Mouse (Mus musculus) intestine, embryonic 14.5 days (tissue): ENCODE data around the gene Bdkrb2. TPM values are rescaled to one million over a fixed set of nuclear protein-coding genes. Genes with fewer than 3 reads are reported as not detected.
A peak's percentile ranks its signal among the peaks of the same experiment; 100 is the strongest.

ENCODE experiments used
- ATAC-seq: fragments of 200-750 bp; cut with Nextera tagmentation; replicated peaks from 2 replicates; pipeline ENCODE4 v1.8.0; 2017; ENCODE audit warnings: low read depth, moderate number of reproducible peaks, moderate TSS enrichment, moderate library complexity; ENCODE audit not compliant: low FRiP score, low TSS enrichment
- DNase-seq: peaks from one replicate; pipeline ENCODE4 v3.0.0-alpha.2; 2018; ENCODE audit warnings: low spot score
- H3K27ac ChIP-seq: fragments of 300-500 bp; sonication (generic); 2 replicates; pipeline ENCODE4 v1.5.1; 2014; ENCODE audit warnings: low read depth, mild to moderate bottlenecking, control low read depth
- H3K27me3 ChIP-seq: fragments of 300-500 bp; sonication (generic); replicated peaks from 2 replicates; pipeline ENCODE4 v1.6.1; 2014; ENCODE audit warnings: low read length, control low read depth; ENCODE audit not compliant: control insufficient read depth, insufficient read depth
- H3K36me3 ChIP-seq: fragments of 300-500 bp; sonication (generic); 2 replicates; pipeline ENCODE4 v1.6.1; 2014; ENCODE audit warnings: low read length, control low read depth; ENCODE audit not compliant: control insufficient read depth, insufficient read depth
- H3K4me1 ChIP-seq: fragments of 300-500 bp; sonication (generic); replicated peaks from 2 replicates; pipeline ENCODE4 v1.6.1; 2014; ENCODE audit warnings: low read length, control low read depth, mixed read lengths; ENCODE audit not compliant: control insufficient read depth, insufficient read depth
- H3K4me2 ChIP-seq: fragments of 300-500 bp; sonication (generic); 2 replicates; pipeline ENCODE4 v1.6.1; 2014; ENCODE audit warnings: low read length
- H3K4me3 ChIP-seq: fragments of 300-500 bp; sonication (generic); 2 replicates; pipeline ENCODE4 v1.5.1; 2014; ENCODE audit warnings: low read depth, low read length, control low read depth, mixed read lengths
- H3K9ac ChIP-seq: fragments of 300-500 bp; sonication (generic); 2 replicates; pipeline ENCODE4 v1.6.1; 2014; ENCODE audit warnings: mild to moderate bottlenecking, low read length
- H3K9me3 ChIP-seq: fragments of 300-500 bp; sonication (generic); 2 replicates; pipeline ENCODE4 v1.6.1; 2016; ENCODE audit warnings: low read length, control low read depth; ENCODE audit not compliant: control insufficient read depth
- WGBS: fragments of 180-500 bp; shearing (Covaris S2); extraction: QIAGEN DNeasy Blood & Tissue Kit; methylation state at CpG from one replicate; pipeline ENCODE4 v1.1.7; 2014; 5-methylcytosine and 5-hydroxymethylcytosine counted together
- polyA plus RNA-seq: library from polyadenylated mRNA; unstranded; fragments of >200 nt; fragmentation: Nextera tagmentation; extraction: Ambion mirVana; gene quantifications from 2 replicates; pipeline ENCODE4 v1.2.1, GENCODE M21; 2014

Gene Bdkrb2
- 1.0 and 1.3 TPM in 2 replicates for polyA plus RNA-seq

DNA sequence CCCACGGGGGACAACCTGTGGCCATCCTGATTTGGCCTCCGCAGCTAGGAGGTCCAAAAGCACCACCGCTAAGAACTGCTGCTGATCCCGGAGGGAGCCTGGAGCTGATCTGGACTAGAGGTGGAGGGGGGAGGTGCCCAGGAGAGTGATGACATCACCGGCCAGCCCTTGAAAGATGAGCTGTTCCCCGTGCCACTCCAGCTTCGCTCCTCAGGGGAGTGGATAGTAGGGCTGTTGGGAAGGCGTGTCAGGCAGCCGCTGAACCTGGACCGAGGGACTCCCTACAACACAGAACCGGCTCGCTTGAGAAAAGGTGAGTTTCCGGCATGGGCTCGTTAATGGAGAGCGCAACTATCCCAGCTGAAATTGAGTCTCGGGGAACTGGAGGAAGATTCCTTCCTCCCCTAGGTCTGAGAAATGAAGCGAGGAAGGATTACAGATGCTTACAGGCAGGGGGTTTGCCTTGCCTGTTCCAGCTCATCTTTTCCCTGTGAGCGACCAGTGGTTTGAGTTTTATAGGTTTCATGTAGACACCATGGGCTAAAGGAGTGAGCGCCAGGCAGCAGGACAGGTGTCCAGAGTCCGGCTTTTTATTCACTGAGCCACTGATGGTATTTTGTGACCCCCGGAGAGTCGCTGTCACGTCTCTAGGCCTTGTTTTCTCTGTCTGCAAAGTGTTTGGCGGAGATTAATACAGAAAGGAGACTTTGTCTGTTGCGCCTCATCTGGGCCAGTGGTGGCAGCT is at the start of gene Bdkrb2:
Bdkrb2 (plus strand) TSS at position 291 of the 745 bp plus-strand sequence.
- WGBS = 8% methylated on average over 25 of the region's 25 CpGs
- H3K27me3 ChIP-seq = peaks cover 16% of the 10 kb centered on the region; the same call in 1 of the 2 replicates
- peak within 1 kb of the TSS; percentile 31 for H3K9ac ChIP-seq
- DNase-seq (peak; percentile 75), ATAC-seq (peak; percentile 82)
- peak within 1 kb of the TSS; percentile 61 for H3K4me2 ChIP-seq
- peaks cover 12% of the 10 kb centered on the region for H3K4me1 ChIP-seq
- H3K4me3 ChIP-seq = peak within 1 kb of the TSS; percentile 31
- H3K9me3 ChIP-seq = no peaks in the 10 kb centered on the region
- H3K27ac ChIP-seq = no peak within 1 kb of the TSS
- no peaks in the 10 kb centered on the region for H3K36me3 ChIP-seq

DNA sequence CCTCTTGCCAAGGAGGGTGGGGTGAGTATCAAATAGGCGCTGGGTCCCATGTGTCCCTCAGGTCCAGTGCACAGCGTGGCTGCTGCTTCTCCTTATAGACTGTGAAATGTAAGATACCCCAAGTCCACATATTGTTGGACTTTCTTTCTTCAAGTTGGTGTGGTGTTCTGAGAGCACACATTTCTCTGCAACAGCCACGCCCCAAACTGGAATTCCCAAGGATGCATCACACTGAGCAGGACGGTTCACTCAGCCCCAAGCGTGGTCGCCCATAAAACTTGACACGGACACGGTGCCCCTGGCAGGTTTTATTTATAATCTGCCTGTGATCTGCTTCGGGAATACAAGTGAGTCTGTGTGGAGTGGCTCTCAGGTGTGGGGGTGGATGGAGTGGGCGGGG is 48.9 kb upstream of the Bdkrb2 start:
- Histone ChIP-seq H3K27ac (no peak overlapping the region), H3K4me1 (peaks cover 14% of the 10 kb centered on the region; the same call in 1 of the 2 replicates), H3K27me3 (no peaks in the 10 kb centered on the region), H3K36me3 (no peaks in the 10 kb centered on the region), H3K9me3 (no peaks in the 10 kb centered on the region), H3K4me2 (no peak overlapping the region), H3K4me3 (no peak overlapping the region), H3K9ac (no peak overlapping the region)
- ATAC-seq (no peak), DNase-seq (no peak)
- 55% methylated on average over 10 of the region's 10 CpGs for WGBS

DNA sequence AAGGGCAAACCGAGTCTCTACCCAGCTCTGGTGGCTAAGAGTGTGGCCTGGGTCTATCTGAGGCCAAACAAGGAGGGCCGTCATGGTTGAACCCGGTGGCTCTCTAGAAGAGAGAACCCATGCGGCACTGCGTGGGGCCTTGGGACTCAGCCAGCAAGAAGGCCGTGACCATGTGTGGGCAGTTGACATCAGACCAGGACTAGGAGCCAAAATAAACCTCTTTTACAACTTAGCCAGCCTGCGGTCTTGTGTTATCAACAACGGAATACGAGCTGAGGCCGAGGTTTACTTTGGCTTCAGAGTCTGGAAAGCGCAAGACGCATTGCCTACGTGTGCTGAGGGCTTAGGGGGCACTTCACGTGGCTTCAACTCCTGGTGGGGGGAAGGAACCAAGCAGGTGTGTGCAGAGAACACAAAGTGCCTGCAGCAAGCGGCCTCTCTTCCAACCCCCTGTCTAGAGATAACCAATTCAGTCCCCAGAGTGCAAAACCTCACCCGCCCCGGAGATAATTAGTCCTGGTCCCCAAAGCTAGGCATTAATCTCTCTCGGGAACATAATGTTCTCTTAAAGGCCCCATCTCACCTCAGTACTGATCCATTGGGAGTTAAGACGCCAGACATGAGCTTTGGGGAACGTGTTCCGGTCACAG is 45.9 kb upstream of the Bdkrb2 start:
- H3K27ac ChIP-seq = no peak overlapping the region
- H3K9ac ChIP-seq = no peak overlapping the region
- no peak overlapping the region for H3K4me3 ChIP-seq

GRCm38 (mm10) chr12:105519851-105520250 is 43.2 kb upstream of the Bdkrb2 start:
- no peak for DNase-seq
- H3K4me1 ChIP-seq = no peaks in the 10 kb centered on the region; the same call in 1 of the 2 replicates
- no peak overlapping the region for H3K9ac ChIP-seq
- ATAC-seq = no peak
- 88% methylated on average over 2 of the region's 2 CpGs for WGBS
- H3K9me3 ChIP-seq = no peaks in the 10 kb centered on the region
- H3K4me3 ChIP-seq = no peak overlapping the region
- no peaks in the 10 kb centered on the region for H3K36me3 ChIP-seq
- no peak overlapping the region for H3K4me2 ChIP-seq
- no peak overlapping the region for H3K27ac ChIP-seq
- no peaks in the 10 kb centered on the region for H3K27me3 ChIP-seq

More for the DNA sequence above, 45.9 kb upstream of the Bdkrb2 start:
- H3K4me2 ChIP-seq = no peak overlapping the region
- ATAC-seq (no peak), DNase-seq (no peak)
- WGBS = 63% methylated on average over 21 of the region's 21 CpGs
- H3K36me3 ChIP-seq = no peaks in the 10 kb centered on the region
- peaks cover 4% of the 10 kb centered on the region; the same call in 1 of the 2 replicates for H3K4me1 ChIP-seq
- no peaks in the 10 kb centered on the region for H3K9me3 ChIP-seq
- no peaks in the 10 kb centered on the region for H3K27me3 ChIP-seq

DNA sequence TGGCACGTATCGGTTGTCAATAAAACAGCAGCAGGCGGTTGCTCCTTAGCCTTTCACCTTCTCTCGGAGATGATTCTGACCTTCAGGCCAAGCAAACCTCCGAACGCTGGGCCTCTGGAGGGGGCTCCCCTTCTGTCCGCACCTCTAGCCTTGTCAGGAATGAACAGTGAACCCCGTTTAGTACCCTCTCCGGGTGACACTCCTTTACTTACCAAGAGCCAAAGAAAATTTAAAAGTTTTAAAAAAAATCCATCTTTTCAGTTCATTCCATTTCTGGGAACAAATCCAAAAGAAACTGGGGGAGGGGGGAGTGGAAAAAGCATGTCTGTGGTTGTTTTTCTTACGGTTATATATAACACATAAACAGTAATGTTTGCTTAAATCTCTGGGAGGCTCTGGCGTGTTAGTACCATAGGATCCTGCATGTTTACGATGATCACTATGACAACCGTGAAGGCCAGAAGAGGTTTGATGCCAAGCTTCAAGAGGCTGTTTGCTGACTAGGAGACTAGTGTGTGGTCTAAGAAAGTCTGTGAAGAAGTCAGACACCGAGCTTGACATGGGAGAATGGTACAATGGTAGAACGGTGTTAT is 41.8 kb upstream of the Bdkrb2 start:
- H3K4me3 ChIP-seq = no peak overlapping the region
- no peaks in the 10 kb centered on the region; the same call in 1 of the 2 replicates for H3K4me1 ChIP-seq
- ATAC-seq = peak; percentile 38; the same call in 1 of the 2 replicates
- no peaks in the 10 kb centered on the region for H3K27me3 ChIP-seq
- 0 out of 2 replicates have a peak overlapping the region, but pooled peaks have one; percentile 1 for H3K4me2 ChIP-seq
- peak overlapping the region; percentile 11; the same call in 1 of the 2 replicates for H3K27ac ChIP-seq
- no peaks in the 10 kb centered on the region for H3K9me3 ChIP-seq
- 51% methylated on average over 15 of the region's 15 CpGs for WGBS
- no peaks in the 10 kb centered on the region for H3K36me3 ChIP-seq
- no peak for DNase-seq
- no peak overlapping the region for H3K9ac ChIP-seq

- DNase-seq = no peak
- 62% methylated on average over 2 of the region's 2 CpGs for WGBS
Observed at GRCm38 (mm10) chr12:105523737-105524136, 39.3 kb upstream of the Bdkrb2 start.

GRCm38 (mm10) chr12:105526186-105526585 is 36.8 kb upstream of the Bdkrb2 start:
- WGBS = 82% methylated on average over 3 of the region's 3 CpGs

More at GRCm38 (mm10) chr12:105523737-105524136, 39.3 kb upstream of the Bdkrb2 start:
- no peak overlapping the region for H3K4me3 ChIP-seq
- H3K36me3 ChIP-seq = no peaks in the 10 kb centered on the region
- H3K9me3 ChIP-seq = no peaks in the 10 kb centered on the region
- ATAC-seq = no peak
- no peak overlapping the region for H3K27ac ChIP-seq
- H3K4me2 ChIP-seq = no peak overlapping the region
- no peaks in the 10 kb centered on the region; the same call in 1 of the 2 replicates for H3K4me1 ChIP-seq
- H3K27me3 ChIP-seq = no peaks in the 10 kb centered on the region
- H3K9ac ChIP-seq = no peak overlapping the region

GRCm38 (mm10) chr12:105526829-105527228 is 36.2 kb upstream of the Bdkrb2 start:
- H3K27ac ChIP-seq = no peak overlapping the region
- H3K36me3 ChIP-seq = no peaks in the 10 kb centered on the region
- H3K4me1 ChIP-seq = no peaks in the 10 kb centered on the region
- no peak overlapping the region for H3K4me3 ChIP-seq
- ATAC-seq = no peak
- 65% methylated on average over 5 of the region's 5 CpGs for WGBS
- DNase-seq = no peak
- no peak overlapping the region for H3K9ac ChIP-seq
- no peaks in the 10 kb centered on the region for H3K27me3 ChIP-seq
- H3K9me3 ChIP-seq = 0 out of 2 replicates have a peak, but pooled peaks cover 3% of the 10 kb centered on the region
- H3K4me2 ChIP-seq = no peak overlapping the region

More at GRCm38 (mm10) chr12:105526186-105526585, 36.8 kb upstream of the Bdkrb2 start:
- Histone ChIP-seq H3K36me3 (no peaks in the 10 kb centered on the region), H3K4me1 (no peaks in the 10 kb centered on the region; the same call in 1 of the 2 replicates), H3K27ac (no peak overlapping the region), H3K27me3 (no peaks in the 10 kb centered on the region), H3K9ac (no peak overlapping the region), H3K4me2 (no peak overlapping the region), H3K4me3 (no peak overlapping the region), H3K9me3 (0 out of 2 replicates have a peak, but pooled peaks cover 3% of the 10 kb centered on the region)
- ATAC-seq = no peak
- no peak for DNase-seq
